Mouse (Mus musculus) heart, embryonic 13.5 days (tissue): Measurements from ENCODE around the gene Map3k14. TPM values are rescaled to one million over a fixed set of nuclear protein-coding genes. Genes with fewer than 3 reads are reported as not detected.

ENCODE experiments used
- ATAC-seq: fragments of 200-750 bp; cut with Nextera tagmentation; 2 replicates; pipeline ENCODE4 v1.8.0; 2017; ENCODE audit warnings: moderate TSS enrichment; ENCODE audit not compliant: insufficient number of reproducible peaks, low FRiP score, low TSS enrichment; ENCODE audit errors: extremely low read depth
- H3K27ac ChIP-seq: fragments of 300-500 bp; sonication (generic); replicated peaks from 2 replicates; pipeline ENCODE4 v1.5.1; 2015; ENCODE audit warnings: moderate library complexity, mild to moderate bottlenecking, inconsistent platforms
- H3K27me3 ChIP-seq: fragments of 300-500 bp; sonication (generic); replicated peaks from 2 replicates; pipeline ENCODE4 v1.6.1; 2015; ENCODE audit warnings: mild to moderate bottlenecking, inconsistent platforms
- H3K36me3 ChIP-seq: fragments of 300-500 bp; sonication (generic); 2 replicates; pipeline ENCODE4 v1.6.1; 2015; ENCODE audit warnings: mild to moderate bottlenecking, inconsistent platforms
- H3K4me1 ChIP-seq: fragments of 300-500 bp; sonication (generic); 2 replicates; pipeline ENCODE4 v1.6.1; 2015; ENCODE audit warnings: inconsistent platforms
- H3K4me2 ChIP-seq: fragments of 300-500 bp; sonication (generic); 2 replicates; pipeline ENCODE4 v1.6.1; 2015; ENCODE audit warnings: inconsistent platforms, mild to moderate bottlenecking, moderate library complexity
- H3K4me3 ChIP-seq: fragments of 300-500 bp; sonication (generic); 2 replicates; pipeline ENCODE4 v1.5.1; 2015; ENCODE audit warnings: moderate library complexity, mild to moderate bottlenecking, inconsistent platforms
- H3K9ac ChIP-seq: fragments of 300-500 bp; sonication (generic); 2 replicates; pipeline ENCODE4 v1.6.1; 2015; ENCODE audit warnings: inconsistent platforms, mild to moderate bottlenecking, moderate library complexity
- H3K9me3 ChIP-seq: fragments of 300-500 bp; sonication (generic); 2 replicates; pipeline ENCODE4 v1.6.1; 2016; ENCODE audit warnings: inconsistent platforms
- WGBS: fragments of 180-500 bp; shearing (Covaris S2); methylation state at CpG from one replicate; pipeline ENCODE4 v1.1.7; 2015; ENCODE audit warnings: mixed read lengths; 5-methylcytosine and 5-hydroxymethylcytosine counted together
- polyA plus RNA-seq: library from polyadenylated mRNA; unstranded; fragments of >200 nt; fragmentation: Nextera tagmentation; extraction: Ambion mirVana; gene quantifications from 2 replicates; pipeline ENCODE4 v1.2.1, GENCODE M21; 2015

Gene Map3k14
- polyA plus RNA-seq, 1 experiment from 2014 or later, result 1.8 TPM

GRCm38 (mm10) chr11:103192230-103192955 lies 74.9 kb downstream of the Map3k14 start:
- H3K4me2 ChIP-seq, result peak overlapping the region; percentile 62
- H3K27me3 ChIP-seq, result peaks cover 90% of the 10 kb centered on the region
- peak overlapping the region; percentile 37 for H3K4me3 ChIP-seq
- WGBS, result 17% methylated on average over 28 of the region's 28 CpGs
- no peaks in the 10 kb centered on the region for H3K36me3 ChIP-seq
- 0 out of 2 replicates have a peak overlapping the region, but pooled peaks have one; percentile 38 for H3K9ac ChIP-seq
- H3K4me1 ChIP-seq, result peaks cover 12% of the 10 kb centered on the region
- no peaks in the 10 kb centered on the region for H3K9me3 ChIP-seq
- H3K27ac ChIP-seq, result no peak overlapping the region
- no peak for ATAC-seq

DNA sequence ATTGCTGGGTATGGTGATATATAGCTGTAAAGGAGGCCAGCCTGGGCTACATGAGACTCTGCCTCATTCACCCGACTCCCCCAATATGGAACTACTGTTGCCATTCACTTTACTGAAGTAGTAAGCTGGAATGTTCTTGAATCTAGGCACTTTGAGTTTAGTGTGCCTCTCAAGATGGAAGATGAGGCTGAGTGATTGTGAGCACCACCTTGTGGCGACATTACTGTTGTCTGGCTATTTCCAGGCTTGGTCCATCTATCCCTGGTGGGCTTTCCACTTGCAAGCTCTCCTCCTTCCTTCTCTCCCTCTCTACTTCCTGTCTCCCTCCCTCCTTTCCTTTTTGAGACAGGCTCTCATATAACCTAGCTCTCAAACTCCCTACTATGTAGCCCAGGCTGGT lies 82.4 kb downstream of the Map3k14 start:
- no peak overlapping the region for H3K4me2 ChIP-seq
- no peaks in the 10 kb centered on the region for H3K36me3 ChIP-seq
- no peak overlapping the region for H3K4me3 ChIP-seq
- H3K27me3 ChIP-seq, result peaks cover 51% of the 10 kb centered on the region
- no peaks in the 10 kb centered on the region for H3K9me3 ChIP-seq
- H3K4me1 ChIP-seq, result no peaks in the 10 kb centered on the region
- ATAC-seq, result no peak
- WGBS, result 30% methylated on average over 2 of the region's 2 CpGs
- H3K9ac ChIP-seq, result no peak overlapping the region
- H3K27ac ChIP-seq, result no peak overlapping the region

DNA sequence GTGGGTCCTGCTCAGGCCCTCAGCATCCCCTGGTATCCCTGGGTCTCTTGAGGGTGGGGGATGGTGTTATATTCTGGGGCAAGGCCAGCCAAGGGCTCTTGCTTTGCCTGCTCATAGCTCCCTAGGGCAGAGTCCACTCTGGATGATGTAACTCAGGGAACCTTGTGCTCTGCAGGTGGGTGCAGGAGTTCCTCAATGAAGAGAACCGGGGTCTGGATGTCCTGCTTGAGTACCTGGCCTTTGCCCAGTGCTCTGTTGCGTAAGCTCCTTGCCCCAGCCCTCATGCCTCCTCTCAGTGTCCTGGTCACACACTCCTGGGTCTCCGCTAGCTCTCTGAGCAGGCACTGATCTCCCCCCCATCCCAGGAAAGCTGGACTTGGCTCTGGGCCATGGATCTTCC lies 85.4 kb downstream of the Map3k14 start:
- H3K27ac ChIP-seq, result no peak overlapping the region
- no peaks in the 10 kb centered on the region for H3K9me3 ChIP-seq
- ATAC-seq, result no peak
- 59% methylated on average over 3 of the region's 3 CpGs for WGBS
- no peak overlapping the region for H3K9ac ChIP-seq
- no peak overlapping the region for H3K4me3 ChIP-seq
- H3K4me1 ChIP-seq, result peaks cover 15% of the 10 kb centered on the region
- no peaks in the 10 kb centered on the region for H3K36me3 ChIP-seq
- no peak overlapping the region for H3K4me2 ChIP-seq
- peaks cover 39% of the 10 kb centered on the region; the same call in 1 of the 2 replicates for H3K27me3 ChIP-seq

DNA sequence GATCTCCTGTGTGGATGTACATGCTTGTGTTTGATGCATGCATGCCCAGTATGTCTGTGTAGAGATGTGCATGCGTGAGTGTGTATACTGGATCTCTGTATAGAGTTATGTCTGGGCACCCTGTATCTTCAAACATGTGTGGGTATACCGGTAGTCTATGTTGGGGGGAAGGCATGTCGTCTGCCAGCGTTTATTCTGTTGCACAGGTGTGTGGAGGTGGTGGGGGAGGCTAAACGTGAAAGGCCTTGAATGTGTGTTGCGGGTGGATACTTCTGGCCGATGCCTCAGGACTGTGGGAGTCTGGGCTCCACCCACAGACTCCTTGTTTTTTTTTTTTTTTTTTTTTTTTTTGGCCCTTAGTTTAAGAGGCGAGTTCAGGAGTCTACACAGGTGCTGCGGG lies 85.9 kb downstream of the Map3k14 start:
- peaks cover 39% of the 10 kb centered on the region; the same call in 1 of the 2 replicates for H3K27me3 ChIP-seq
- no peak overlapping the region for H3K4me2 ChIP-seq
- no peak overlapping the region for H3K27ac ChIP-seq
- H3K4me1 ChIP-seq, result peaks cover 20% of the 10 kb centered on the region
- ATAC-seq, result no peak
- no peaks in the 10 kb centered on the region for H3K36me3 ChIP-seq
- no peak overlapping the region for H3K4me3 ChIP-seq
- H3K9ac ChIP-seq, result no peak overlapping the region
- no peaks in the 10 kb centered on the region for H3K9me3 ChIP-seq
- 78% methylated on average over 9 of the region's 9 CpGs for WGBS

GRCm38 (mm10) chr11:103180426-103180825 lies 86.8 kb downstream of the Map3k14 start:
- Histone ChIP-seq H3K36me3 (no peaks in the 10 kb centered on the region), H3K9ac (no peak overlapping the region), H3K27ac (no peak overlapping the region), H3K4me1 (peaks cover 27% of the 10 kb centered on the region), H3K4me3 (no peak overlapping the region), H3K4me2 (no peak overlapping the region), H3K9me3 (no peaks in the 10 kb centered on the region), H3K27me3 (peaks cover 36% of the 10 kb centered on the region; the same call in 1 of the 2 replicates)
- 65% methylated on average over 1 of the region's 1 CpGs for WGBS
- no peak for ATAC-seq

GRCm38 (mm10) chr11:103178748-103179147 lies 88.5 kb downstream of the Map3k14 start:
- peaks cover 31% of the 10 kb centered on the region for H3K27me3 ChIP-seq
- H3K36me3 ChIP-seq, result no peaks in the 10 kb centered on the region
- WGBS, result 87% methylated on average over 8 of the region's 8 CpGs
- no peak overlapping the region for H3K27ac ChIP-seq
- H3K4me1 ChIP-seq, result peaks cover 34% of the 10 kb centered on the region
- ATAC-seq, result no peak
- no peak overlapping the region for H3K9ac ChIP-seq
- H3K4me3 ChIP-seq, result no peak overlapping the region
- no peak overlapping the region for H3K4me2 ChIP-seq
- H3K9me3 ChIP-seq, result no peaks in the 10 kb centered on the region

DNA sequence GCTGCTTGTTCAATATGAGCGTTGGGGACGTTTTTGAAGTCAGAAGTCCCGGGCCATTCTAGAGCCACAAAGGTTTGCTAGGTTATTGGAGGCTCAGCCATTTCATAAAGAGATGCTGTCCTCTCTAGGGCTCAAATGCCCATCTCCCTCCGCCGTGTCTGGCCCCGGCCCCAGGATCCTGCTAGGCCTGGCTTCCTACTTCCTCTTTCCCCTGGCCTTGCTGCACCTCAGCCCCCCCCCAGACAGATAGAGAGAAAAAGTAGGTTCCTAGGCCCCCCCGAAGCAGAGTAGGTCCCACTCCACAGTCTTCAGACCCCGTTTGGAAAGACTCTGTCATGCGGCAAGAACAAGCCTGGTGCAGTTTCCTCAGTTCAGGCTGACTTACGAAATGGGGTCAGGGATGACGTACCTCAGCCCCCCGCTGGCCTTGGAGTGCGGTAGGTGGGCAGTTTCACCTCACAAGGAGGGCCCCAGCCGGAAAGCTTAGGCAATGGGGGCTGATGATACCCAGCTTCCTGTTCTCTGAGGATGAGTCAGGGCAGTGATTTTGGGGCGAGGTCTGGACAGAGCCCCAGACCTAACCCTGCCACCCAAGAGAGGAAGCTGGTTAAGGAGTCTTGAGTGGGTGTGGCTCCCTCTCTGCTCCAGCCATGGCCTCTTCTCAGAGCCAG lies 89.3 kb downstream of the Map3k14 start:
- Histone ChIP-seq H3K9me3 (no peaks in the 10 kb centered on the region), H3K9ac (no peak overlapping the region), H3K27me3 (peaks cover 38% of the 10 kb centered on the region), H3K4me2 (0 out of 2 replicates have a peak overlapping the region, but pooled peaks have one; percentile 24), H3K36me3 (no peaks in the 10 kb centered on the region), H3K4me1 (peaks cover 34% of the 10 kb centered on the region), H3K4me3 (no peak overlapping the region), H3K27ac (peak overlapping the region; percentile 37; the same call in 1 of the 2 replicates)
- WGBS, result 74% methylated on average over 15 of the region's 15 CpGs
- no peak for ATAC-seq

DNA sequence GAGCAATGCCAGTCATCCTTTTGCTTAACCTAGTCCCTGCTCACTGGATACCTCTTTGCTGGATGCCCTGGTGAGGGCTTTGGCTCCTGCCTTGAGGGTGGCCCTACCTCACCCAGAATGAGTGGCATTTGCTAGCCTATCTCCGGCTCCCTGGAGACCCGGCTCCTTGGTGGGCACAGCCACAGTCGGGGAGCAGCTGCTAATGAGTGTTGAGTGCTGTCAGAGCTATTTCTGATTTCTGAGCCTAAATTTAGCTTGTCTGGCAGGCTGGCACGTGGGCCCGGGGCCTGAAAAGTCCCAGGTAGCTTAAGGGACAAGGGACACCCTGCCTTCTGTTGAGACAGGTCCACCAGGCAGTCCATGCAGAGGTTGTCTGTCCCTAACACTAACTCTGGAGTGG lies 90.1 kb downstream of the Map3k14 start:
- Histone ChIP-seq H3K27ac (peak overlapping the region; percentile 37), H3K4me3 (no peak overlapping the region), H3K36me3 (no peaks in the 10 kb centered on the region), H3K4me1 (peaks cover 37% of the 10 kb centered on the region), H3K4me2 (peak overlapping the region; percentile 24; the same call in 1 of the 2 replicates), H3K27me3 (peaks cover 38% of the 10 kb centered on the region), H3K9me3 (no peaks in the 10 kb centered on the region), H3K9ac (no peak overlapping the region)
- WGBS, result 26% methylated on average over 5 of the region's 5 CpGs
- peak; percentile 9; the same call in 1 of the 2 replicates for ATAC-seq

DNA sequence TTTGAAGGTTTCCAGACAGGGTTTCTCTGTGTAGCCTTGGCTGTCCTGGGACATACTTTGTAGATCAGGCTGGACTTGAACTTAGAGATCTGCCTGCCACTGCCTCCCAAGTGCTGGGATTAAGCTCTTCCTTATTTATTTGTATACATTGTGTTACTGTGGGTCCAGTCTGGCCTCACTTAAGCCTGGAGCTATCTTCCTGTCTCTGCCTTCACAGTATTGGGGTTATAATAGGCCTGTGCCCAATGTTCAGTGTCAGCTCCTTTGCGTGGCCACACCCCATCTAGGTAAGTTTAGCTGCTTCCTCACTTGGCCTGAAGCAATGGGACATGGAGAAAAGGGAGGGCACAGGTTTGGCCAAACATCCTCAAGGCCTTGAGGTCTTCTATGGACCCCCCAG lies 90.8 kb downstream of the Map3k14 start:
- ATAC-seq, result no peak
- Histone ChIP-seq H3K4me3 (no peak overlapping the region), H3K4me2 (0 out of 2 replicates have a peak overlapping the region, but pooled peaks have one; percentile 24), H3K27ac (peak overlapping the region; percentile 37), H3K4me1 (peaks cover 44% of the 10 kb centered on the region), H3K9me3 (no peaks in the 10 kb centered on the region), H3K27me3 (peaks cover 39% of the 10 kb centered on the region), H3K9ac (no peak overlapping the region), H3K36me3 (no peaks in the 10 kb centered on the region)
- WGBS, result 83% methylated on average over 1 of the region's 1 CpGs

DNA sequence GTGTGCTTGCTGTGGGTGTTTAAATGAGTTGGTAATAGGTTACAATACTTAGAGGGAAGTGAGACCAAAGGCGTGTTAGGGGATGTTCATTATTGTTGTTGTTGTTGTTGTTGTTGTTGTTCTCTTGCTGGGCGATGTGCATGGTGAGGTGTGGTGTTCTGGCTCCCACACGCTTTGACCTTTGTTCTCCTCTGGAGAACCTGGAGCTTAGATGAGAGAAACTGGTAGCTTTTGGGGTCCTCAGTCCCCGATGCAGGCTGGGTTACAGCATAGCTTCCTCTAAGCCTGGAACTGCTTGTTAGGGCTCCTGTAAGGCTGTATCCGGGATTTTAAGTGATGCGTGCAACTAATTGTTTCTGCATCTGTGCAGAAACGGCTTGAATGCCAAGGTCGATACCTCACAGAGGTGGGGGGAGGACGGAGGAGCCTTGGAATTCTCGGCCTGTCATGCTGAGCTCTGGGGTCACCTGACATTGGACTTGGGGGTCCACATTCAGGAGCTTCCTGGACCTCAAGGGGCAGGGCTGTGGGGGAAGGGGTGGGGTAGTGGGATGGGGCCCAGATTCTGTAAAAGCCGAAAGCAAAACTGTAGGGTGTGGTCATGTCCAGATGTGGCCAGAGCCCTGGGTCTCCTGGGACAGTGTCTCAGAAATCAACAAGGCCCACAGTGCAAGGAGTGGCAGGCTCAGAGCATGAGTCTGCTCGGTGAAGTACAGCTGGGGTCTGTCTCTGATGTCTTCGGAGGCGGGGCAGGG lies 91.4 kb downstream of the Map3k14 start:
- H3K4me1 ChIP-seq, result peaks cover 48% of the 10 kb centered on the region
- peaks cover 41% of the 10 kb centered on the region for H3K27me3 ChIP-seq
- 72% methylated on average over 14 of the region's 14 CpGs for WGBS
- no peak for ATAC-seq
- no peak overlapping the region for H3K9ac ChIP-seq
- no peaks in the 10 kb centered on the region for H3K36me3 ChIP-seq
- no peak overlapping the region for H3K4me2 ChIP-seq
- H3K4me3 ChIP-seq, result no peak overlapping the region
- no peak overlapping the region for H3K27ac ChIP-seq
- no peaks in the 10 kb centered on the region for H3K9me3 ChIP-seq

DNA sequence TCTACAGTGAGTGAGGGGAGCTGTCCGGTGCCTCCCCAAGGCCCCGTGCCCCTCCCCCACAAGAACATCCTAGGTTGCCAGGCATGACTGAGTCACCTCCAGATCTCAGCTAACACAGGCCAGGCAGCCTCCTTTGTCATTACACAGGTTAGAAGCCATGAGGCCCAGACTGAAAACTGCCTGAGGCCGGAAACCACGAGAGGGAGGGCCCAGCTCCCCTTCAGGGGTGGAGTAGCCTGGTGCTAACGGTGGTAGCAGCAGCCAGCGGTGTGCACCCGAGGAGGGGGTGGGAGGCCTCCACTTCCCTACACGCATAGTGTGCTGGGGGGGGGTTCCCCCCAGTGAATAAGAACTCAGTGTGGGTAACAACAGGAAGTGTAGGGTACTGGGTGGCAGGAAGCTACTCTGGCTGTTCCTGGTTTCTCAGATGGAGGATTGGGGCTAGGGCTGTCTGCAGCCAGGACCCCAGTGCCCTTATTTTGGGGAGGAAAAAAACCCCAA lies 92.3 kb downstream of the Map3k14 start:
- Histone ChIP-seq H3K27ac (no peak overlapping the region), H3K27me3 (peaks cover 44% of the 10 kb centered on the region), H3K4me3 (no peak overlapping the region), H3K36me3 (no peaks in the 10 kb centered on the region), H3K4me2 (no peak overlapping the region), H3K9ac (no peak overlapping the region), H3K4me1 (peaks cover 55% of the 10 kb centered on the region), H3K9me3 (no peaks in the 10 kb centered on the region)
- 53% methylated on average over 8 of the region's 8 CpGs for WGBS
- ATAC-seq, result no peak
